Mouse (Mus musculus) forebrain, embryonic 13.5 days (tissue): ENCODE results near the gene Krt34. TPM values are rescaled to one million over a fixed set of nuclear protein-coding genes. Genes with fewer than 3 reads are reported as not detected.

Experiments
- ATAC-seq: fragments of 200-750 bp; cut with Nextera tagmentation; 2 replicates; pipeline ENCODE4 v1.8.0; 2017
- H3K27ac ChIP-seq: fragments of 300-500 bp; sonication (generic); 2 replicates; pipeline ENCODE4 v1.5.1; 2015; ENCODE audit warnings: inconsistent platforms, mild to moderate bottlenecking, moderate library complexity
- H3K27me3 ChIP-seq: fragments of 300-500 bp; sonication (generic); 2 replicates; pipeline ENCODE4 v1.6.1; 2015; ENCODE audit warnings: mild to moderate bottlenecking, inconsistent platforms
- H3K36me3 ChIP-seq: fragments of 300-500 bp; sonication (generic); 2 replicates; pipeline ENCODE4 v1.6.1; 2015; ENCODE audit warnings: mild to moderate bottlenecking, inconsistent platforms; ENCODE audit not compliant: poor library complexity, severe bottlenecking
- H3K4me1 ChIP-seq: fragments of 300-500 bp; sonication (generic); 2 replicates; pipeline ENCODE4 v1.6.1; 2015; ENCODE audit warnings: inconsistent platforms
- H3K4me2 ChIP-seq: fragments of 300-500 bp; sonication (generic); 2 replicates; pipeline ENCODE4 v1.6.1; 2015; ENCODE audit warnings: inconsistent platforms, mild to moderate bottlenecking, moderate library complexity
- H3K4me3 ChIP-seq: fragments of 300-500 bp; sonication (generic); 2 replicates; pipeline ENCODE4 v1.5.1; 2015; ENCODE audit warnings: mild to moderate bottlenecking, inconsistent platforms
- H3K9ac ChIP-seq: fragments of 300-500 bp; sonication (generic); 2 replicates; pipeline ENCODE4 v1.6.1; 2015; ENCODE audit warnings: mild to moderate bottlenecking, inconsistent platforms
- H3K9me3 ChIP-seq: fragments of 300-500 bp; sonication (generic); replicated peaks from 2 replicates; pipeline ENCODE4 v1.6.1; 2016; ENCODE audit warnings: inconsistent platforms
- WGBS: fragments of 180-500 bp; shearing (Covaris S2); methylation state at CpG from one replicate; pipeline ENCODE4 v1.1.7; 2015; 5-methylcytosine and 5-hydroxymethylcytosine counted together
- polyA plus RNA-seq: library from polyadenylated mRNA; unstranded; fragments of >200 nt; fragmentation: Nextera tagmentation; extraction: Ambion mirVana; gene quantifications from 2 replicates; pipeline ENCODE4 v1.2.1, GENCODE M21; 2015

Krt34 gene
- polyA plus RNA-seq, 1 experiment from 2014 or later: not detected

DNA sequence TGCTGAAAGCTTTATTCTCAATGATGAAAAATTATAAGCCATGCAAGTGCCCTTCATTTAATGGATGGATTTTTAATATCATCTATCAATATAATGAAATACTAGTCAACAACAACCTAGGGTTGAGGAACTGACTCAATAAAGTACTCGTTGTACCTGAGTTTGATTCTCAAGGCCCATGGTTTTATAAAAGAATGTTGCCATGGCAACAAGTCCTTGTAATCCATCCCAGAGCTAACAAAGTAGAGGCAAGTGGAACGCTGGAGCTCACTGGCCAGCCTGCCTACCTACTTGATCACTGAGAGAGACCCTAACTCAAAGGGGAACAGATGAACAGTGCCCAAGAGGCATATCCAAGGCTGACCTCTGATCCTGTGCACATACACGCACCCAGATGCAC is 50.8 kb downstream of the Krt34 start:
- no peaks in the 10 kb centered on the region for H3K4me1 ChIP-seq
- H3K4me3 ChIP-seq: no peak overlapping the region
- H3K27ac ChIP-seq: no peak overlapping the region
- H3K4me2 ChIP-seq: no peak overlapping the region
- H3K9ac ChIP-seq: no peak overlapping the region
- WGBS: 68% methylated on average over 3 of the region's 3 CpGs
- H3K27me3 ChIP-seq: peaks cover 23% of the 10 kb centered on the region
- no peaks in the 10 kb centered on the region for H3K36me3 ChIP-seq
- no peak for ATAC-seq
- no peaks in the 10 kb centered on the region for H3K9me3 ChIP-seq

DNA sequence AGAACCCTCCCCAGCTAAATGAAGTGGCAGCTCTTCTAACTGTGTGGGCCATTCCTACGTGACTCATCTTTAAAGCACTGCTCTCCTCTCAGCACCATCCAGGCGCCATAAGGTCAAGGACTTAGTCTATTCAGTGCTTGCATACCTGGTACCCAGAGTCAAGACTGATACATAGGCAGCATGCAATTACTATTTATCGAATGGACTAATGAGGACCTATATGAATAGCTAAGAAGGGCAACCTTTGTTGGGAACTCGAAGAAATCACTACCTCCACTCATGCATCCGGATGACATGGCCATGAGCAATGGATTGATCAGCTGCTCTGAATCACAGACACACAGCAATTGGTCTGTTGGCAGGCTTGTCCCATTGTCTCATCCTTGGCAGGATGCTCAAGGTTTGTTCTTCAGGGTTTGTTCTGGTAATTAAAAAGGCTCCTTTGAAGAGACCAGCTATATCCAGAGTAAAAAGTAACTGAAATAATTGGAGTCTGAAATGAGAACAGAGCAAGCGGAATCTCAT is 51.4 kb downstream of the Krt34 start:
- ATAC-seq: no peak
- H3K27me3 ChIP-seq: peaks cover 18% of the 10 kb centered on the region
- H3K9ac ChIP-seq: no peak overlapping the region
- 79% methylated on average over 6 of the region's 6 CpGs for WGBS
- H3K9me3 ChIP-seq: no peaks in the 10 kb centered on the region
- H3K4me3 ChIP-seq: no peak overlapping the region
- no peak overlapping the region for H3K27ac ChIP-seq
- H3K4me1 ChIP-seq: no peaks in the 10 kb centered on the region
- no peak overlapping the region for H3K4me2 ChIP-seq
- no peaks in the 10 kb centered on the region for H3K36me3 ChIP-seq

DNA sequence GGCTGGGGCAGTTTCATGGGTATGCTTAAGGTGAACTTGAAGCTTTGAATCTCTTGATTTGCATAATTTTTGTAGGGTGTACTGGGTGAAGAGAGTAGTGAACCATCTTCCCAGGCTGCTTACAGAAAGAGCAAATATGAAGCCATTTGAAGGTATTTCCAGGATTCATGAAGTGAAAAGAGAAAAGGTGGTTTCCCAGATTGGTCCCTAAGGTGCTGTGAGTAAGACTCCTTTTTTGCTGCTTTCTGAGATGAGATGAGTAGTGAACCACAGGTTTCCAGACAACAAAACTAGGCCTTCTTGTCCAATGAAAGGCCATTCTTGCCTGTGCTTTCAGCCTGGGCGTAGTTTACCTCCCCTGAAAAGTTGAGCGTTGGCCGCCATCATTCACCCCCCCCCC is 52.8 kb downstream of the Krt34 start:
- Histone ChIP-seq H3K9me3 (no peaks in the 10 kb centered on the region), H3K4me1 (no peaks in the 10 kb centered on the region), H3K27ac (no peak overlapping the region), H3K36me3 (no peaks in the 10 kb centered on the region), H3K9ac (no peak overlapping the region), H3K4me2 (no peak overlapping the region), H3K27me3 (peaks cover 9% of the 10 kb centered on the region), H3K4me3 (no peak overlapping the region)
- 89% methylated on average over 3 of the region's 3 CpGs for WGBS
- no peak for ATAC-seq

Other genes starting within 250 kb of the Krt34 start
- not detected in 2 replicates for gene Gm11596, start 248.1 kb downstream of the Krt34 start, polyA plus RNA-seq
- not detected in 2 replicates for gene Gm11569, start 242.6 kb downstream of the Krt34 start, polyA plus RNA-seq
- gene Gm11554, start 237.1 kb downstream of the Krt34 start, polyA plus RNA-seq: not detected in 2 replicates
- not detected in 2 replicates for gene Krtap4-13, start 231.7 kb downstream of the Krt34 start, polyA plus RNA-seq
- gene Gm11564, start 225.9 kb downstream of the Krt34 start, polyA plus RNA-seq: not detected in 2 replicates
- gene 2300003K06Rik, start 203.5 kb downstream of the Krt34 start, polyA plus RNA-seq: not detected in 2 replicates
- not detected in 2 replicates for gene Krtap4-16, start 189.9 kb downstream of the Krt34 start, polyA plus RNA-seq
- gene Gm11568, start 183.6 kb downstream of the Krt34 start, polyA plus RNA-seq: not detected in 2 replicates
- gene Gm11559, start 177.1 kb downstream of the Krt34 start, polyA plus RNA-seq: not detected in 2 replicates
- gene Krtap9-1, start 168.2 kb downstream of the Krt34 start, polyA plus RNA-seq: not detected in 2 replicates
- not detected in 2 replicates for gene Gm11567, start 162.4 kb downstream of the Krt34 start, polyA plus RNA-seq
- not detected in 2 replicates for gene Krtap31-1, start 133.6 kb downstream of the Krt34 start, polyA plus RNA-seq
- not detected in 2 replicates for gene Gm11565, start 126.8 kb downstream of the Krt34 start, polyA plus RNA-seq
- gene Krtap31-2, start 105.3 kb downstream of the Krt34 start, polyA plus RNA-seq: not detected in 2 replicates
- not detected in 2 replicates for gene Krtap9-5, start 93.1 kb downstream of the Krt34 start, polyA plus RNA-seq
- gene Krtap29-1, start 62.5 kb downstream of the Krt34 start, polyA plus RNA-seq: not detected in 2 replicates
- not detected in 2 replicates for gene Krtap16-1, start 55.0 kb downstream of the Krt34 start, polyA plus RNA-seq
- not detected in 2 replicates for gene Krtap17-1, start 47.6 kb downstream of the Krt34 start, polyA plus RNA-seq
- gene Krt33a, start 25.3 kb downstream of the Krt34 start, polyA plus RNA-seq: not detected in 2 replicates
- not detected in 2 replicates for gene Krt33b, start 11.7 kb downstream of the Krt34 start, polyA plus RNA-seq
- gene Krt31, start 9.0 kb upstream of the Krt34 start, polyA plus RNA-seq: not detected in 2 replicates
- gene Krt32, start 46.7 kb upstream of the Krt34 start, polyA plus RNA-seq: not detected in 2 replicates
- gene Krt35, start 54.7 kb upstream of the Krt34 start, polyA plus RNA-seq: not detected in 2 replicates
- not detected in 2 replicates for gene Krt36, start 64.1 kb upstream of the Krt34 start, polyA plus RNA-seq
- not detected in 2 replicates for gene Krt13, start 80.0 kb upstream of the Krt34 start, polyA plus RNA-seq
- gene Krt15, start 94.4 kb upstream of the Krt34 start, polyA plus RNA-seq: 0.34 and 0.35 TPM in 2 replicates
- gene Krt19, start 107.1 kb upstream of the Krt34 start, polyA plus RNA-seq: 0.23 and 0.49 TPM in 2 replicates
- not detected in 2 replicates for gene Krt9, start 151.7 kb upstream of the Krt34 start, polyA plus RNA-seq
- gene Krt14, start 166.0 kb upstream of the Krt34 start, polyA plus RNA-seq: 0.13 and 0.38 TPM in 2 replicates
- gene Krt16, start 207.3 kb upstream of the Krt34 start, polyA plus RNA-seq: not detected in 2 replicates
- gene Krt17, start 219.5 kb upstream of the Krt34 start, polyA plus RNA-seq: 0.19 and 0.37 TPM in 2 replicates
- not detected in 2 replicates for gene Krt42, start 228.3 kb upstream of the Krt34 start, polyA plus RNA-seq